Mouse (Mus musculus) kidney, adult 9 months (tissue): ENCODE results near the gene Matk.
"Not testable (repeated sequence)": the region's sequence is repeated elsewhere in the genome, so short reads cannot be mapped to it uniquely, and the experiment has no call there.

Experiments used
- DNase-seq: peaks from one replicate; pipeline ENCODE4 v3.0.0; 2022

Gene Matk

GRCm38 (mm10) chr10:81252424-81253419 is at the start of gene Matk:
TSS of gene Matk (plus strand) at chr10:81252935.
- no peak for DNase-seq

DNA sequence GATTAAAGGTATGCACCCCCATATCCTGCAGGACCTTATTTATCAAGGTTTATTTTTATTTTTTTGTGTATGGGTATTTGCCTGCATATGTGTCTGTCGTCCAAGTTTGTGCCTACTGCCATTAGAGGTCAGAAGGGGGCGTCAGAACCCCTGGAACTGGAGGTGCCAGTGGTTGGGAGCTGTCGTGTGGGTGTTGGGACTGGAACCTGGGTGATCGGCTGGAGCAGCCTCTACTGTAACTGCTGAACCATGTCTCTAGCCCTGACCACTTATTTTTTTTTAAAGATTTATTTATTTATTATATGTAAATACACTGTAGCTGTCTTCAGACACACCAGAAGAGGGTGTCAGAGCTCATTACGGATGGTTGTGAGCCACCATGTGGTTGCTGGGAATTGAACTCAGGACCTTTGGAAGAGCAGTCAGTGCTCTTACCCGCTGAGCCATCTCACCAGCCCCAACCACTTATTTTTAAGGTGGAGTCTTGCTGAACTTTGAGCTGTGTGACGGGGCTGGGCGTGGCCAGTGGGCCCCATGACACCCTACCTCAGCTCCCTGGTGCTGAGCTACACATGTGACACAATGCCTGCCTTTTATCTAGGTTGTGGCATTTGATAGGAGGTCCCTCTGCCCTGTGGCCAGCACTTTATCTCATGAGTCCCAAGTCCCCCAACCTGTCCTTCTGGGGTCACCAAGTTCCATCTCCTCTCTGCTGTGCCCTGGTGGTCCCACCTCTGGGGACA is 49.6 kb upstream of the Matk start:
- DNase-seq, result no peak

GRCm38 (mm10) chr10:81204137-81204536 is 48.6 kb upstream of the Matk start:
- DNase-seq, result no peak

- no peak for DNase-seq
These were observed 42.6 kb upstream of the Matk start for GRCm38 (mm10) chr10:81210154-81210553.

DNA sequence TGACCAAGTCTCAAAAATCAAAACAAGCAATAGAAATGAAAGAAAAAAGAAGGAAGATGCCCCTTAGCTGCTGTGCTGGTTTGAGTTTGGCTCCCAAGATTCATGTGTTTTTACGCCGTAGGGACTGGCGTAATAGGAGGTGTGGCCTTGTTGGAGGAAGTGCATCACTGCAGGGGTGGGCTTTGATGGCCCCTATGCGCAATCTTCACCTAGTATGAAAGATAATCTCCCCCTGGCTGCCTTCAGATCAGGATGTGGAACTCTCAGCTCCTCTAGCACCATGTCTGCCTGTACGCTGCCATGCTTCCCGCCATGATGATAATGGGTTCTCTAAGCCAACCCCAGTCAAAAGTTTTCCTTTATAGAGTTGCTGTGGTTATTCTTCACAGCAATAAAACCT is 36.5 kb upstream of the Matk start:
- DNase-seq, result no peak

DNA sequence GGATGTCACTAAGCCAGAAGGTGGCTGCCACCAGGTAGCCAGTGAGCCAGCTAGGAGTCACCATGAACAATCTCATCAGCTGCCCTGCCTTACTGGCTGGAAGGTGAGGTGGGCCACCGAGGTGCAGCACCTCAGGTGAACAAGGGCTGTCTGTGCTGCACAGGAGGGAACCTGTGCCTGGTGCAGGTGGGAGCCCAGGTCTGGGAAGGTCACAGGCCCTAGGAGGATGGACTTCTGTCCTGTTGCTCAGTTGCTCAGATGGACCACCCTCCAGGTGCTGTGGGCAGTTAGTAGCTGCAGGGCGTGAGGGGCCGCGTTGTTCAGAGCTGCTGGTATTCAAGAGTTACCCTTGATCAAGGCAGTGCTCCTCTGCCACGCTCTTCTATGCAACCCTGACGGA is 35.9 kb upstream of the Matk start:
- DNase-seq, result no peak

GRCm38 (mm10) chr10:81217267-81217666 is 35.5 kb upstream of the Matk start:
- not testable (repeated sequence) for DNase-seq

GRCm38 (mm10) chr10:81217964-81218363 is 34.8 kb upstream of the Matk start:
- peak; percentile 82 for DNase-seq

GRCm38 (mm10) chr10:81221402-81222015 is 31.2 kb upstream of the Matk start:
- no peak for DNase-seq

- DNase-seq, result not testable (repeated sequence)
These were observed 29.0 kb upstream of the Matk start for GRCm38 (mm10) chr10:81223731-81224130.

DNA sequence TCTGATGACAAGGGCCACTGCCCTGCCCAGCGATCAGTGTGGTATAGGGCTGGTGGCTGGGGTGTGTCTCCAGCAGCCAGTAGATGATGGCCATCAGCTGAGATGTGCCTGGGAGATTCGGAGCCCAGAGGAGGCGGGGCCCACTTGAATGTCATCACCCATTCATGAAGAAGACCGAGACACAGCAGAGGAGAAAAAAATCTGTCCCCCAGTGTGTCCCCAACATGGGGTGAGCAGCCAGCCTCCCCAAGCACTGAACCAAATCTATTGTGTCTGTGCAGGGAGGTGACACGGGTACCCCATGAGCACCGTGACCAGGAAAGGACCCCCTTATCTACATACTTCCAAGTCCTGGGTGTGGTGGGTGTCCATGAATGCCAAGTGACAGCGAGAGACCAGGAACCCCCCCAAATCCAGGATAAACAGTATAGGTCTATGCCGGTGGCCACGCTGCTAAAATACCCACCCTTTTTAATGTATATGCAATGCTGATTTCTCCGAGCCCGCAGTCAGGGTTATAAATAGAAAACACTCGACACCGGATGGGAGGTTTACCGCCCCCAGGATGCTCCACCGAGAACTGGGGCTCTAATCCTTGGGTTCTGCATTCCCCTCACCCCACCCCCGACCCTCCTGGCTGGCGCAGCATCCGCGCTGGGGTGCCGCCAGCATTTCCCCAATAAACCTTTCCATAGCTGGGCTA is 22.8 kb upstream of the Matk start:
- DNase-seq, result no peak

GRCm38 (mm10) chr10:81230438-81231332 is 22.1 kb upstream of the Matk start, which contains the start of gene Atcay:
TSS of gene Atcay (minus strand) at chr10:81230833.
- no peak for DNase-seq

DNA sequence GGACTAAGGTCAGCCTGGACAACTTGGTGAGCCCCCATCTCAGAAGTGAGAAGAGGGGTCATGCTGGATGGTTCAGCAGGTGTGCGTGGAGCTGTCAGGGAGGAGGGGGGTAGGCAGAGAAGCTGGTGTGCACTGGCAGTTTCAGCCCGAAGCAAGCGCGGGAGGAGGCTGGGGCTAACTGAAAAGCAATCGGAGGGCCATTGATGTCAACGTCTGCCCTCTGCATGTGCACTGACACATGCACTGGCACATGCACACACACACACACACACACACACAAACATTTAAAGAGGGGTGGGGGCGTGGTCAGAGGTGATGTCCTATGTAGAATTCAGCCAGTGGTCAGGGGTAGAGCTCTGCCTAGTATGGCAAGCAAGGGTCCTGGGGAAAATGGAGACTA is 21.3 kb upstream of the Matk start:
- DNase-seq, result no peak

DNA sequence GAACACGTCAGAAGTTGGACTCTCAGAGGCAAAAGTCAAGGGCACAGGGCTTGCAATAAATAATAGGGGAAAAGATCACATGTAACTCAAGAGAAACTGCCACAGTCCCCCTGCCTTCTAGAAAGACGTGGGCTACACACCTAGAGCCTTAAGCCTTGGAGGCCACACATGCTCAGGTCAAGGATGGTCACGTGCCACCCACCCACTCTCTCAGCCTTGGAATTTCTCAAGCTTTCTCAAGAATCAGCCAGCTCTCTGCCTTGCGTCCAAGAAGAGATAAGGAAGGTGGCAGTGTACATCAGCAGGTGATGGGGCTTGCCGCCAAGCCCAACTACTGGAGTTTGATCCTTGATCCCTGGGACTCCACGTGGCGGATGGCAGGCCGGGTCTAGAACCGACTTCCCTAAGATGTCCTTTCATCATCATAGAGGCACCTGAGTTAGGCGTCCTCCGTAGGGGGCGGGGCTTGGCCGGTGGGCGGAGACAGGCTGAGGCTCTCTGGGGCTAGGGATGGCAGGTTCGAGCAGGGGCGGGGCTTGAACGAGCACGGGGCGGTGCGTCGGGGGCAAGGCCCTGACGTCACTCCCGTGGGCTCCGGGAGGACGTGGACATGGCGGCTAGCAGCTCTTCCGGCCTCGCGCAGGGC is 20.0 kb upstream of the Matk start, which contains the start of gene Zfr2:
Gene Zfr2, plus strand, starts transcription at position 576 of the 646 bp plus-strand sequence.
- peak; percentile 93 for DNase-seq

GRCm38 (mm10) chr10:81233226-81233585 is 19.5 kb upstream of the Matk start:
- DNase-seq, result no peak

GRCm38 (mm10) chr10:81234206-81234605 is 18.5 kb upstream of the Matk start:
- DNase-seq, result no peak

DNA sequence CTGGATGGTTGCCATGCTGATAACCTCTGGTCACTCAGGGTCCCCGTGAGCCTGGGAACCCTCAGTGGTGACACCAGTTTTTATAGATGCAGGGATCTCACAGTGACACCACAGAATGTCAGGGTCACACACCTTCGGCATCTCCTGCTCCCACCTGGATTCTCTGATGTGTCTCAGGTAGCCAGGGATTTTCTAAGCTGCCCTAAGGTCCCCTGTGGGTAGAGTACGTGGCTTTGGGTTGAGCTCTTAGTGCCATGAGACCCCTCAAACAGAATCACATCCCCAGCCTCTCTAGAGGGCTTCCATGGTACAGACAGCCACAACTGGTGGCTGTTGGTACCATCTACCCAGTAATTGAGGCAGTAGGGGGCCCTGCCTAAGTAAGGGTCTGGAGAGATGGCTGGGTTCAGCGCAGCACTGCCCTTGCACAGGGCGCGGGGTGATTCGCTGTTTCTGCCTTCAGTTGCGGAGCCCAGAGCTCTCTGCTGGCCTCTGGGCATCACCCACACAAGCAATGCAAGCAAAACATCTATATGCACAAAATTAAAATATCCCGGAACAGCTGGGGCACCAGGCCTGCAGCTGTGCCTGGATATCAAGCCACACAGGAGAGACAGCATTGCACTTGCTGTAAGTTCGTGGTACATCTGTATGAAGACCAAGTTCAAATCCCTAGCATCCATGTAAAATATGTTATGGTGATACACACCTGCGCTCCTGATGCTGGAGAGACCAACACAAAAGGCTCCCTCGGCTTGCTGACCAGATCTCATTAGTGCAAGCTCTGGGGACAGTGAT is 16.1 kb upstream of the Matk start:
- no peak for DNase-seq

DNA sequence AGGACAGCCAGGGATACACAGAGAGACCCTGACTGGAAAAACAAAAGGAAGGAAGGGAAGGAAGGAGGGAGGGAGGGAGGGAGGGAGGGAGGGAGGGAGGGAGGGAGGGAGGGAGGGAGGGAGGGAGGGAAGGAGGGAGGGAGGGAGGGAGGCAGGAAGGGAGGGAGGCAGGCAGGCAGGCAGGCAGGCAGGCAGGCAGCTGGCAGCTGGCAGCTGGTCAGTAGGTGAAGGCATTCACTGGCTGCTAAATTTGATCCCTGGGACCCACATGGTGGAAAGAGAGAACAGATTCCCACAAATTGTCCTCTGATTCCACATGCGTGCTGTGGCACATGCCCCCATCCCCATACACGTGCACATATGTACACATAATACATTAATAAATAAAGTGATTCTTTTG is 14.1 kb upstream of the Matk start:
- DNase-seq, result no peak

GRCm38 (mm10) chr10:81240876-81241275 is 11.9 kb upstream of the Matk start:
- peak; percentile 50 for DNase-seq

DNA sequence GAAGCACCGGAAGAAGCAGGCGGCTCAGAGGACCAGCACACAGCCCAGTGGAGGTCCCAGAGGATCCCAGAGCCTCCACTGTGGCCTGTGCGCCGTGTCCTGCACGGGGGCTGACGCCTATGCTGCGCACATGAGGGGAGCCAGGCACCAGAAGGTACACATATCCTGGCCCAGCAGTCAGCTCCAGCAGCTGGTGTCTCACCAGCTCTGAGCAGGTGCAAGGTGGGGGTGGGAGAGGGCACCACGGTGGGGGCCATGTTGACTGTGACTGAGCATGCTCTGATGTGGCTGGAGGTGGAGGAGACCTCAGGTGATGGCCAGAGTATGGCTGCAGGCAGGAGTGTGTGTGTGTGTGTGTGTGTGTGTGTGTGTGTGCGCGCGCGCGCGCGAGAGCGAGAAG is 10.7 kb upstream of the Matk start:
- no peak for DNase-seq
